Mouse (Mus musculus) testis, adult 2 months (tissue): ENCODE measurements around the gene Atg7. TPM values are rescaled to one million over a fixed set of nuclear protein-coding genes. Genes with fewer than 3 reads are reported as not detected.

ENCODE experiments used
- H3K27ac ChIP-seq: fragments of 200-500 bp; 2 replicates; pipeline ENCODE4 v1.5.1; 2012; ENCODE audit warnings: low read depth, low read length; ENCODE audit not compliant: control insufficient read depth, insufficient read depth
- H3K27me3 ChIP-seq: fragments of 200-500 bp; 2 replicates; pipeline ENCODE4 v1.6.1; 2012; ENCODE audit warnings: mild to moderate bottlenecking, low read length, moderate library complexity; ENCODE audit not compliant: control insufficient read depth, insufficient read depth
- H3K36me3 ChIP-seq: fragments of 200-500 bp; 2 replicates; pipeline ENCODE4 v1.6.1; 2012; ENCODE audit warnings: mild to moderate bottlenecking, low read length; ENCODE audit not compliant: control insufficient read depth, insufficient read depth
- H3K4me1 ChIP-seq: fragments of 200-500 bp; 2 replicates; pipeline ENCODE4 v1.6.1; 2012; ENCODE audit warnings: low read length; ENCODE audit not compliant: control insufficient read depth, insufficient read depth
- H3K4me3 ChIP-seq: fragments of 200-500 bp; 2 replicates; pipeline ENCODE4 v1.5.1; 2012; ENCODE audit warnings: low read depth, mild to moderate bottlenecking, low read length, moderate library complexity, mixed read lengths; ENCODE audit not compliant: control insufficient read depth
- CTCF ChIP-seq: fragments of 200-500 bp; IDR thresholded peaks from 2 replicates; pipeline ENCODE4 v1.5.1; 2012; ENCODE audit warnings: low read depth, mild to moderate bottlenecking, inconsistent platforms, low read length, moderate library complexity; ENCODE audit not compliant: control insufficient read depth, insufficient read depth, insufficient replicate concordance
- POLR2A ChIP-seq: fragments of 200-500 bp; IDR thresholded peaks from 2 replicates; pipeline ENCODE4 v1.6.1; 2012; ENCODE audit warnings: low read depth, mild to moderate bottlenecking, inconsistent platforms, low read length, moderate library complexity; ENCODE audit not compliant: control insufficient read depth
- polyA plus RNA-seq: library from polyadenylated mRNA; depleted of rRNA; stranded (reverse); fragments of >200 nt; gene quantifications from 2 replicates; pipeline ENCODE4 v1.2.3, GENCODE M21; 2012; rRNA removed

The Atg7 gene
- polyA plus RNA-seq, 1 experiment, result 52.0 TPM

DNA sequence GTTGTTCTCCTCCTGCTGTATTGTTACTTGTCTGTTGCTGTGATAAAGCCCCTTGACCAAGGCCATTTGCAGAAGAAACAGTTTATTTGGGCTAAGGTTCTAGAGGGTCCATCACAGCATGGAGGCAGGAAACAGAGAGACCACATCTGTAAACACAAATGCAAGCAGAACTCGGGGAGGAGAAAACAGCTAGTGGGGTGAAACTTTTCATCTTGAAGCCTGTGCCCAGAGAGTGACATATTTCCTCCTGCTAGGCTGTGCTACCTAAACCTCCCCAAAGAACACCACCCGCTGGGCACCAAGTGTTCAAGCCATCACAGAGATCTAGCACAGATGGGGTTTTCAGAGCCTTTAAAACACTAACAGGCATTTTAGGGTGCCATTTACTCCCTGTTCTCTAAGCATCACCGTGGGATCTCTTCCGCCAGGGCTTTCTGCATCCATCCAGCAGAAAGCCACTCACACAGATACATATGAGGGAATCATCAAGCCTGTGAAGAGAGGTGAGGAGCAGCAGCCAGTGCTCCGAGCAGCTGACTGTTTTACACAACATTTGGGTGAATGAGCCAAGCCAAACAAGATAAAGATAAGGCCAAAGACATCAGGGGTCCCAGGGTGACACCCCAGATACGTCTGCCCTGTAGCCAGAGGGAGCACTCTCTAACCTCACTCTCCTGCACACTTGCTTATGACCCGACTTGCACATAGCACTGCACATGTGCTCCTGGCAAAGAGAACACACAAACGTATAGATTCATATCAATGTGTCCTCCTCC lies 262.5 kb downstream of the Atg7 start:
- Histone ChIP-seq H3K36me3 (no peaks in the 10 kb centered on the region), H3K27me3 (no peaks in the 10 kb centered on the region), H3K4me1 (peaks cover 3% of the 10 kb centered on the region; the same call in 1 of the 2 replicates), H3K27ac (no peak overlapping the region), H3K4me3 (no peak overlapping the region)
- TF ChIP-seq POLR2A (no peak), CTCF (no peak)

DNA sequence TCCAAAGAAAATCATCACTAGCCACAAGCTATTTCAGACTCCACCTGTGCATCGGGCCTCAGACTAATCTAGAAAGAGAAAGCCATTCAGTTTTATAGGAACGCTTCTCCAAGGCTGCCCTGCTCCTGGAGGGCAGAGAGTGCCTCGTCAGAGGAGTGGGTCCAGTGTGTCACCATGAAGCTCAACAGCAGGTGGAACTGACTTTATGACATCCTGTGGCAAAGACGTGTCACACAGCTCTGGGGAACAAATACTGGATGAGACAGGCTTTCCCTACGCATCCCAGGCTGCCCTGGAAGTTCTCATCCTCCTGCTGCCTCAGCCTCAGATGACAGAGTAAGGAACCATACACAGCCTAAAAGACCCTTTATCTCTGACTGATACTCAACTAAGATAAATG lies 263.3 kb downstream of the Atg7 start:
- Histone ChIP-seq H3K27me3 (no peaks in the 10 kb centered on the region), H3K4me3 (no peak overlapping the region), H3K36me3 (no peaks in the 10 kb centered on the region), H3K4me1 (peaks cover 3% of the 10 kb centered on the region; the same call in 1 of the 2 replicates), H3K27ac (no peak overlapping the region)
- TF ChIP-seq CTCF (no peak), POLR2A (no peak)

DNA sequence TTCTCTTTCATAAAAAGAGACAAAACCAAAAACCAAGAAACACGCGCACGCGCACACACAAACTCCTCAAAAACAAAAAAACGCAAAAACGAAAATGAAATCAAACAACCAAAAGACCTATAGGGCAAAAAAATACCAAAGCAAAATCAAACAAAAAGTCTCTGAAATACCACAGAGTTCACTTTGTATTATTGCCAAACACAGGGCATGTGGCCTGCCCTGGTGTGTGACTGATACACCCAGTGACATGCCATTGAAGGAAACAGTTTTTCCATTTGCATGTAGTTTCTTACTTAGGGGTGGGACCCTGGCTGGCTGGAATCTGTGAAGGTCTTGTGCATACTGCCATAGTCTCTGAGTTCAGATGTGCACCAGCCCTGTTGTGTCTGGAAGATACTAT lies 264.6 kb downstream of the Atg7 start:
- Histone ChIP-seq H3K27ac (no peak overlapping the region), H3K4me3 (no peak overlapping the region), H3K4me1 (no peaks in the 10 kb centered on the region; the same call in 1 of the 2 replicates), H3K36me3 (no peaks in the 10 kb centered on the region), H3K27me3 (no peaks in the 10 kb centered on the region)
- TF ChIP-seq POLR2A, result no peak
- TF ChIP-seq CTCF, result no peak

DNA sequence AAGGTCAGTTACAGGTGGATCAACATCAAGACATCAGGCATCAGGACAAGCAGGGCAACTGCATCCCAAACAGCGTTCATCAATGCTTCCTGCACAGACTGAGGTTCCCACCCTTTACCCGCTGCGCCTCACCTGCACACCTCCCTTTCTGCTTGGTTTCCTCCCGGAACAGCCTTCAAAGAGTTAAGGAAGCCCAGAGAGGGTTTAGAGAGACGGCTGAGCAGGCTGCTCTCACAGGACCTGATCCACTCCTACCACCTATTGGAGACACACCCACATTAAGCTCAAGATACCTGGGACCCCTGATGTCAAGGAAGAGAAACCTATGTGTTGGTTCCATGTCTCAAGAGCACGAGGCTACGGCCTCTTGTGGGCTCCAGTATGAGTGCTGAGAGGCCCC lies 266.9 kb downstream of the Atg7 start:
- Histone ChIP-seq H3K4me1 (no peaks in the 10 kb centered on the region), H3K4me3 (no peak overlapping the region), H3K36me3 (no peaks in the 10 kb centered on the region), H3K27me3 (no peaks in the 10 kb centered on the region), H3K27ac (no peak overlapping the region)
- no peak for TF ChIP-seq POLR2A
- TF ChIP-seq CTCF, result no peak

Other genes starting within 250 kb of the Atg7 start
- 0.48 and 0.73 TPM in 2 replicates for gene Hrh1, start 245.2 kb upstream of the Atg7 start, polyA plus RNA-seq